Mouse (Mus musculus) retina, embryonic 14.5 days (tissue): Measurements from ENCODE around the gene Olfr963.
A peak's percentile ranks its signal among the peaks of the same experiment; 100 is the strongest.
"Not testable (repeated sequence)": the region's sequence is repeated elsewhere in the genome, so short reads cannot be mapped to it uniquely, and the experiment has no call there.

ENCODE experiments used
- DNase-seq: peaks from one replicate; pipeline ENCODE4 v3.0.0-alpha.2; 2015; ENCODE audit warnings: low spot score

Olfr963 gene

GRCm38 (mm10) chr9:39666905-39667304 is at the start of gene Olfr963:
Olfr963 (plus strand) TSS chr9:39667205.
- no peak for DNase-seq

GRCm38 (mm10) chr9:39621073-39621472 is 45.9 kb upstream of the Olfr963 start, which contains the start of gene Olfr960:
Olfr960 (plus strand) TSS chr9:39621373.
- DNase-seq: no peak

- DNase-seq: no peak
Measured at GRCm38 (mm10) chr9:39623783-39624182, 43.2 kb upstream of the Olfr963 start.

- no peak for DNase-seq
Measured at GRCm38 (mm10) chr9:39624711-39625110, 42.3 kb upstream of the Olfr963 start.

GRCm38 (mm10) chr9:39629069-39629468 is 37.9 kb upstream of the Olfr963 start:
- no peak for DNase-seq

GRCm38 (mm10) chr9:39633913-39634594 is 33.0 kb upstream of the Olfr963 start:
- no peak for DNase-seq

GRCm38 (mm10) chr9:39644785-39645184 is 22.2 kb upstream of the Olfr963 start, which contains the start of gene Olfr961:
Olfr961 (plus strand) TSS chr9:39645085.
- DNase-seq: no peak

- no peak for DNase-seq
Measured at GRCm38 (mm10) chr9:39647382-39647781, 19.6 kb upstream of the Olfr963 start.

GRCm38 (mm10) chr9:39654756-39655396 is 12.1 kb upstream of the Olfr963 start:
- peak; percentile 12 for DNase-seq

GRCm38 (mm10) chr9:39669723-39670122 is 2.7 kb downstream of the Olfr963 start:
- no peak for DNase-seq

- no peak for DNase-seq
Measured at GRCm38 (mm10) chr9:39674820-39675219, 7.8 kb downstream of the Olfr963 start.

GRCm38 (mm10) chr9:39678557-39678956 is 11.6 kb downstream of the Olfr963 start:
- DNase-seq: no peak

- DNase-seq: no peak
Measured at GRCm38 (mm10) chr9:39679280-39679679, 12.3 kb downstream of the Olfr963 start.

- not testable (repeated sequence) for DNase-seq
Measured at GRCm38 (mm10) chr9:39701123-39701522, 34.1 kb downstream of the Olfr963 start.

GRCm38 (mm10) chr9:39707017-39707416 is 40.0 kb downstream of the Olfr963 start, which contains the start of gene Olfr149:
Olfr149 (minus strand) TSS chr9:39707117.
- no peak for DNase-seq

GRCm38 (mm10) chr9:39708958-39709357 is 42.0 kb downstream of the Olfr963 start:
- DNase-seq: no peak

- DNase-seq: no peak
Measured at GRCm38 (mm10) chr9:39711053-39711452, 44.0 kb downstream of the Olfr963 start, which contains the start of gene Olfr965. Olfr965 (plus strand) TSS chr9:39711353.
